ENCODE assay signal across 11 mouse cellular contexts in genomic region chr15:51104796-51105195, GRCm38 (mm10).
A peak's percentile ranks its signal among the peaks of the same experiment; 100 is the strongest.
DNase-seq lines count a peak whose midpoint lies in the region; ATAC-seq lines count a peak whose summit lies in the region.
"Had no signal": no experiment of that assay in that cellular context is flagged by ENCODE, and none has a peak within 500 bp of the region (broad histone marks: within the 10 kb centered on the region; RNA-seq: fewer than 3 reads in every experiment).

No protein-coding gene starts in this region.

- H3K27ac ChIP-seq in heart, embryonic 16.5 days (ENCODE audit: low read length) = no peak overlapping the region
- peak overlapping the region; percentile 80 for H3K27ac ChIP-seq in embryonic facial prominence, embryonic 10.5 days (replicated peaks)
- H3K27ac ChIP-seq in hindbrain, embryonic 11.5 days (ENCODE audit: low read depth, low read length) = no peak overlapping the region
- H3K27ac ChIP-seq in midbrain, embryonic 14.5 days (replicated peaks; ENCODE audit: low read depth, low read length) = no peak overlapping the region

- no peak overlapping the region for H3K9ac ChIP-seq in heart, embryonic 16.5 days (ENCODE audit: low read length)
- peak overlapping the region; percentile 32; the same call in 1 of the 2 replicates for H3K9ac ChIP-seq in hindbrain, embryonic 11.5 days (ENCODE audit: low read depth, low read length)
- no peak overlapping the region for H3K9ac ChIP-seq in midbrain, embryonic 14.5 days (replicated peaks; ENCODE audit: low read length)

- no peak overlapping the region for H3K4me3 ChIP-seq in heart, embryonic 16.5 days (ENCODE audit: low read length)
- H3K4me3 ChIP-seq in embryonic facial prominence, embryonic 10.5 days = peak overlapping the region; percentile 36
- no peak overlapping the region for H3K4me3 ChIP-seq in hindbrain, embryonic 11.5 days (ENCODE audit: low read depth, low read length)
- no peak overlapping the region for H3K4me3 ChIP-seq in midbrain, embryonic 14.5 days (replicated peaks; ENCODE audit: low read depth, low read length)
- H3K4me3 ChIP-seq: erythroblast, embryonic 14.5 days; megakaryocyte, embryonic 14.5 days had no signal

- 56% methylated on average over 5 of the region's 5 CpGs for WGBS in heart, embryonic 16.5 days
- WGBS in embryonic facial prominence, embryonic 10.5 days = 54% methylated on average over 5 of the region's 5 CpGs
- 68% methylated on average over 5 of the region's 5 CpGs for WGBS in hindbrain, embryonic 11.5 days
- WGBS in midbrain, embryonic 14.5 days = 70% methylated on average over 5 of the region's 5 CpGs

- H3K36me3 ChIP-seq in heart, embryonic 16.5 days (ENCODE audit: control insufficient read depth, insufficient read depth) = no peaks in the 10 kb centered on the region
- H3K36me3 ChIP-seq in embryonic facial prominence, embryonic 10.5 days (replicated peaks) = no peaks in the 10 kb centered on the region
- H3K36me3 ChIP-seq in hindbrain, embryonic 11.5 days (ENCODE audit: control insufficient read depth, insufficient read depth, low read length) = no peaks in the 10 kb centered on the region
- no peaks in the 10 kb centered on the region for H3K36me3 ChIP-seq in midbrain, embryonic 14.5 days (ENCODE audit: control insufficient read depth, insufficient read depth, low read length)

- no peaks in the 10 kb centered on the region for H3K4me1 ChIP-seq in heart, embryonic 16.5 days (ENCODE audit: control insufficient read depth, insufficient read depth, low read length)
- H3K4me1 ChIP-seq in embryonic facial prominence, embryonic 10.5 days = peaks cover 13% of the 10 kb centered on the region
- H3K4me1 ChIP-seq in hindbrain, embryonic 11.5 days (replicated peaks; ENCODE audit: control insufficient read depth, insufficient read depth, low read length) = no peaks in the 10 kb centered on the region
- H3K4me1 ChIP-seq in midbrain, embryonic 14.5 days (ENCODE audit: control insufficient read depth, insufficient read depth, low read length) = 0 out of 2 replicates have a peak, but pooled peaks cover 5% of the 10 kb centered on the region
- H3K4me1 ChIP-seq: megakaryocyte, embryonic 14.5 days had no signal

- H3K27me3 ChIP-seq in heart, embryonic 16.5 days (ENCODE audit: control insufficient read depth, insufficient read depth, low read length) = no peaks in the 10 kb centered on the region
- no peaks in the 10 kb centered on the region for H3K27me3 ChIP-seq in embryonic facial prominence, embryonic 10.5 days (replicated peaks; ENCODE audit: low read depth, poor library complexity, severe bottlenecking)
- H3K27me3 ChIP-seq in hindbrain, embryonic 11.5 days (ENCODE audit: control insufficient read depth, insufficient read depth, low read length) = no peaks in the 10 kb centered on the region
- H3K27me3 ChIP-seq in midbrain, embryonic 14.5 days (ENCODE audit: control insufficient read depth, insufficient read depth, low read length) = no peaks in the 10 kb centered on the region
- H3K27me3 ChIP-seq: megakaryocyte, embryonic 14.5 days had no signal

- no peaks in the 10 kb centered on the region for H3K9me3 ChIP-seq in heart, embryonic 16.5 days (replicated peaks; ENCODE audit: control insufficient read depth, low read length)
- no peaks in the 10 kb centered on the region for H3K9me3 ChIP-seq in embryonic facial prominence, embryonic 10.5 days
- H3K9me3 ChIP-seq in hindbrain, embryonic 11.5 days (ENCODE audit: control insufficient read depth, low read length) = no peaks in the 10 kb centered on the region
- H3K9me3 ChIP-seq in midbrain, embryonic 14.5 days (ENCODE audit: control insufficient read depth, low read length) = no peaks in the 10 kb centered on the region

- peak overlapping the region; percentile 29; the same call in 1 of the 2 replicates for H3K4me2 ChIP-seq in heart, embryonic 16.5 days (ENCODE audit: low read depth, low read length)
- H3K4me2 ChIP-seq in hindbrain, embryonic 11.5 days (replicated peaks; ENCODE audit: low read depth, low read length) = peak overlapping the region; percentile 29; the same call in 1 of the 2 replicates
- H3K4me2 ChIP-seq in midbrain, embryonic 14.5 days (ENCODE audit: low read length) = peak overlapping the region; percentile 42

- no peak for ATAC-seq in heart, embryonic 16.5 days (replicated peaks; ENCODE audit: extremely low read depth, insufficient read depth, low FRiP score)
- ATAC-seq in hindbrain, embryonic 11.5 days (ENCODE audit: low FRiP score) = peak; percentile 66
- ATAC-seq in midbrain, embryonic 14.5 days (ENCODE audit: low FRiP score, low TSS enrichment) = 0 out of 2 replicates have a peak, but pooled peaks have one; percentile 34
- no peak for ATAC-seq in inflammation-experienced regulatory T-cells, adult 6 months

- DNase-seq in heart, adult 11 months = no peak
- peak; percentile 18 for DNase-seq in embryonic facial prominence, embryonic 10.5 days (ENCODE audit: low spot score)
- no peak for DNase-seq in hindbrain, embryonic 11.5 days (ENCODE audit: low spot score)
- peak; percentile 32 for DNase-seq in midbrain, embryonic 14.5 days
- no peak for DNase-seq in adrenal gland, adult 8-10 months
- no peak for DNase-seq in frontal cortex, postnatal 25 days (ENCODE audit: low spot score in 2 of 2)
- DNase-seq: thymus, postnatal 14 days had no signal

Comparison
In these comparisons a context has a peak if more than half of its experiments do, and no peak if none do; other contexts are left out.
1. ATAC-seq: peak in hindbrain, embryonic 11.5 days (single experiment) and midbrain, embryonic 14.5 days (single experiment); none in heart, embryonic 16.5 days (single experiment) and inflammation-experienced regulatory T-cells, adult 6 months (single experiment).
2. DNase-seq: peak in embryonic facial prominence, embryonic 10.5 days (single experiment) and midbrain, embryonic 14.5 days (single experiment); none in heart, adult 11 months (single experiment), hindbrain, embryonic 11.5 days (single experiment), adrenal gland, adult 8-10 months (single experiment) and frontal cortex, postnatal 25 days (0 of 2).
3. Peak in every context shown above with its lines, with median percentiles within 50 percentile points of each other: H3K4me2 ChIP-seq.